Mouse (Mus musculus) thymus, adult 2 months (tissue): ENCODE data around the gene Cfap299. TPM values are rescaled to one million over a fixed set of nuclear protein-coding genes. Genes with fewer than 3 reads are reported as not detected.

Experiments used
- DNase-seq: peaks from one replicate; pipeline ENCODE4 v3.0.0; 2021
- H3K27ac ChIP-seq: fragments of 200-500 bp; 2 replicates; pipeline ENCODE4 v1.5.1; 2012; ENCODE audit warnings: low read length, control low read depth; ENCODE audit not compliant: control insufficient read depth, insufficient read depth
- H3K27me3 ChIP-seq: fragments of 200-500 bp; 2 replicates; pipeline ENCODE4 v1.6.1; 2012; ENCODE audit warnings: mild to moderate bottlenecking, low read length, moderate library complexity, mixed read lengths; ENCODE audit not compliant: control insufficient read depth, insufficient read depth
- H3K36me3 ChIP-seq: fragments of 200-500 bp; 2 replicates; pipeline ENCODE4 v1.6.1; 2012; ENCODE audit warnings: mild to moderate bottlenecking, low read length, moderate library complexity; ENCODE audit not compliant: control insufficient read depth, insufficient read depth
- H3K4me1 ChIP-seq: fragments of 200-500 bp; replicated peaks from 2 replicates; pipeline ENCODE4 v1.6.1; 2012; ENCODE audit warnings: low read length; ENCODE audit not compliant: control insufficient read depth, insufficient read depth
- H3K4me3 ChIP-seq: fragments of 200-500 bp; 2 replicates; pipeline ENCODE4 v1.5.1; 2012; ENCODE audit warnings: mild to moderate bottlenecking, low read length, control low read depth, moderate library complexity; ENCODE audit not compliant: control insufficient read depth, insufficient read depth
- CTCF ChIP-seq: fragments of 200-500 bp; IDR thresholded peaks from 2 replicates; pipeline ENCODE4 v1.5.1; 2012; ENCODE audit warnings: mild to moderate bottlenecking, control low read depth, low read length, moderate library complexity, borderline replicate concordance; ENCODE audit not compliant: control insufficient read depth, poor library complexity, insufficient read depth; ENCODE audit errors: extremely low read depth
- POLR2A ChIP-seq: fragments of 200-500 bp; IDR thresholded peaks from 2 replicates; pipeline ENCODE4 v1.6.1; 2012; ENCODE audit warnings: mild to moderate bottlenecking, low read length, control low read depth, moderate library complexity; ENCODE audit not compliant: control insufficient read depth, poor library complexity, insufficient read depth; ENCODE audit errors: extremely low read depth
- WGBS: fragments of 180-500 bp; shearing (Covaris S2); methylation state at CpG from one replicate; pipeline ENCODE4 v1.1.7; 2018; 5-methylcytosine and 5-hydroxymethylcytosine counted together
- polyA plus RNA-seq: library from polyadenylated mRNA; depleted of rRNA; stranded (reverse); fragments of >200 nt; gene quantifications from 2 replicates; pipeline ENCODE4 v1.2.3, GENCODE M21; 2012

The Cfap299 gene
- polyA plus RNA-seq, 1 experiment, result not detected

DNA sequence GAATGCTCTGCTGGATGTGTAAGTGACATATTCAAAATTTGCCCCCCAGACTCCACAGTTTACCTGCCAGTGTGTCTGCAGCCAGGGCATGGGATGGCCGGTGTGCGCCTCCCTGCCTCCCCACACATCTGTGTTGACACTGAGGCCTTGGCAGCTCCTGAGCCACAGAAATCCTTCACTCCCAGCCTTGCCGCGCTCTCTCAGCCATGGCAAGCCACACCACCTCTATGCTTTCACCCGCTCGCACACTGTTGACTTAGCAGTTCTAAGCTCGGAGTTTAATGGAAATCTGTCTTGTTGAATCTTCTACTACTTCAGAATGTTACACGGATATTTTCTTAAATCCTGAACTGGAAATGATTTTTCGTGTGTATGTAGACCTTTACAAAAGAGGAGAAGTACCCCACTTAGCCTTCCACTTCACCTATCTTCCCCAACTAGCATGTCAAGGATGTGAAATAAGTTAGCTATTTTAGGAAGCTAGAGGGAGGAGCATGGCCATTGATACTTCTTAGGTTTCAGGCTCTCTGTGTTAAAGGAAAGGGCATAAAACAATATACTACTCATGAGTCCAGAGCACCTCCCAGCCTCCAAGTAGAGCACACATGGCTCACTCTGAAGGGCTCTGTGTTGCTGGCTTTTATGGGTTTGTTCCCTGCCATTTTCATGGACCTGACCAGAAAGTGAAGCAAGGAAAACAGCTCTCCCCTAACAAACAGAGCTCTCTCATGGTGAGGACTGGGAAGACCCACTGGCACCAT is 87.5 kb downstream of the Cfap299 start:
- Histone ChIP-seq H3K4me3 (no peak overlapping the region), H3K4me1 (no peaks in the 10 kb centered on the region), H3K27ac (no peak overlapping the region), H3K36me3 (no peaks in the 10 kb centered on the region), H3K27me3 (no peaks in the 10 kb centered on the region)
- no peak for DNase-seq
- 91% methylated on average over 9 of the region's 9 CpGs for WGBS
- no peak for TF ChIP-seq CTCF
- TF ChIP-seq POLR2A, result no peak

DNA sequence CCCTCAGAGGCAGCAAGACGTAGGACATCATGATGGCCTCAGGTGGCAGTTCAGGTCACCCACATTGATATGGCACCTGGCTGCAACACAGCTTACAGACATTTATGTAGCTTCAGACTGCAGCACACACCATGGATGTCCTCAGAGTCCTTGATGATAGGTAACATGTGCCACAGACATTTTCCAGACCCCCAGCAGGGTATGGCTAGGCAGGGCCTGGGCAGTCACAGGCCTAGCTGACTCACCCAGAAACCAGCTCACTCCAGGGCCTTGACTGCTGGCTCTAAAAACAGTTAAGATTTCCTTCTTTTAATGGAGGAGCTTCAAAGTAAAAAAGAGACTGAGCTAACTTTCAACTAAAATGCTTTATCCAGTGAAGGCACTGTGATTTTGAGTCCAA is 95.9 kb downstream of the Cfap299 start:
- TF ChIP-seq POLR2A, result no peak
- no peak for TF ChIP-seq CTCF

DNA sequence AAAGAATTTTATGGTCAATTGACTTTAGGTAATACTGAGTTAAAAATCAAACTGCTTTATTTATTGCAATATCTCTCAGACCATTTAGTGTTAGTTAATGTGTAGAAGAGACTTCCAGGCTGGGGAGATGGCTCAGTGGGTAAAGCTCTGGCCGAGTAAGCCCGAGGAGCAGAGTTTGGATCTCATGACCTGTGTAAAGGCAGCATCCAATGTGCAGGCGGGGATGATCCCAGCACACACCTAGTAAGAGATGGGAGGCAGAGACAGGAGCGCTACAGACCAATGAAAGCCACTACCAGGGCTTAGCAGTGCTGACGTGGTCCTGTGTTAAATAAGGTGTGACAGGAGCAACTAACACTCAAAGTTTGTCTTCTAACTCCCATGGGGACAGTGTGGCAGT is 97.0 kb downstream of the Cfap299 start:
- no peak overlapping the region for H3K4me3 ChIP-seq
- H3K36me3 ChIP-seq, result no peaks in the 10 kb centered on the region
- H3K27me3 ChIP-seq, result no peaks in the 10 kb centered on the region
- H3K4me1 ChIP-seq, result no peaks in the 10 kb centered on the region
- no peak overlapping the region for H3K27ac ChIP-seq
- 92% methylated on average over 5 of the region's 5 CpGs for WGBS
- TF ChIP-seq POLR2A (no peak), CTCF (no peak)
- no peak for DNase-seq

More for the DNA sequence above, 95.9 kb downstream of the Cfap299 start:
- no peaks in the 10 kb centered on the region for H3K36me3 ChIP-seq
- H3K27me3 ChIP-seq, result no peaks in the 10 kb centered on the region
- no peaks in the 10 kb centered on the region for H3K4me1 ChIP-seq
- H3K27ac ChIP-seq, result no peak overlapping the region
- DNase-seq, result no peak
- H3K4me3 ChIP-seq, result no peak overlapping the region
- 93% methylated on average over 1 of the region's 1 CpGs for WGBS

DNA sequence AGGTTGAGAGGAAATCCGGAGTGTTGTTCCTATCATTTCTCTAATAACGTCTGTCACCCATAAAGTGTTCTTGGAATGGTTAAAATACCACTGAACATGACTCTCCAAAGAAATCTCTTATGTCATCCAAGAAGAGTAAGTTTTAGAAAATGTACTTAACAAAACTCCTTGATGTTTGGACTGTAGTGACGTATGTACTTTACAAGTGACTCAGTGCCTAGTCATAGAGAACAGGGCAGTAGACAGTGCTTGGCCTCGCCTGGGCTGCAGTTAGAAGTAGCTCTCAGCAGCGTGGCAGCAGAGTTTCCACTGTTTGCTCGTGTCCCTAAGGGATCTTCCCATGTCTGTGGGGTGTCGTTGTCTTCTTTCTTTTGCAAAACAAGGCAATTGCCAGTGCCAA is 101.0 kb downstream of the Cfap299 start:
- no peak for DNase-seq
- Histone ChIP-seq H3K27ac (no peak overlapping the region), H3K36me3 (no peaks in the 10 kb centered on the region), H3K27me3 (no peaks in the 10 kb centered on the region), H3K4me3 (no peak overlapping the region), H3K4me1 (no peaks in the 10 kb centered on the region)
- TF ChIP-seq POLR2A, result no peak
- no peak for TF ChIP-seq CTCF
- WGBS, result 87% methylated on average over 7 of the region's 7 CpGs

- WGBS, result 79% methylated on average over 3 of the region's 3 CpGs
- Histone ChIP-seq H3K27me3 (no peaks in the 10 kb centered on the region), H3K27ac (no peak overlapping the region), H3K36me3 (no peaks in the 10 kb centered on the region), H3K4me3 (no peak overlapping the region), H3K4me1 (no peaks in the 10 kb centered on the region)
- DNase-seq, result no peak
- no peak for TF ChIP-seq POLR2A
Observed at GRCm38 (mm10) chr5:98438686-98439085, 109.6 kb downstream of the Cfap299 start.

DNA sequence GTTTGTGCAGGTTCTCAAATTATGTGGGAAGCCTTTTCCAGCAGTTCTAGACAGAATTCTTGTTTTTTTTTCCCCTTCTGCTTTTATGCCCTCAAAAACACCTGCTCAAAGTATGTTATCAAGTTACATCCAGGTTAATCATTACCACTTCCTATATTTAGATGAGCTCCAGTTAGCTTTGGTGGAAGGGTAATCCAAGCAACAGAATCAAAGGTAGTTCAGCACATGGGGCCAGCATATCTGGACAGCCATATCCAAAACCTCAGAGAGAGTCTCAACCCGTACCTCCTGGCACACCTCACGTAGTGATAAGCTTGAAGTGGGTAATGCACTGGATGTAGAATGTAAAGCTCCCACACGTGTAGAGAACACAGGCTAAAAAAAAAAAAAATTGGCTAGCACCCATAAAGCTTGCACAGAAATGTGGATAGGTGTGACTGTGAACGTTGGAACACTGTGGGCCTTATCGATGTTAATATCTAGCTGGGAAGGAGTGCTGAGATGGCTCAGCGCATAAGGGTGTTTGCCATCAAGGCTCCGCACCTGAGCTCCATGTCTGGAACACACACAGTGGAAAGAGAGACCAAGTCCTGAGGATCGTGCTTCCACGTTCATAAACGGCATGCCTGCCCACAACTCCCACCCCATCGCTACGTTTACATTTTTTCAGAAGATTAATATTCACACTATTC is 117.8 kb downstream of the Cfap299 start:
- no peak overlapping the region for H3K27ac ChIP-seq
- WGBS, result 91% methylated on average over 12 of the region's 12 CpGs
- DNase-seq, result no peak

More for the DNA sequence above, 117.8 kb downstream of the Cfap299 start:
- Histone ChIP-seq H3K36me3 (no peaks in the 10 kb centered on the region), H3K4me1 (no peaks in the 10 kb centered on the region), H3K4me3 (no peak overlapping the region), H3K27me3 (no peaks in the 10 kb centered on the region)
- TF ChIP-seq CTCF (no peak), POLR2A (no peak)
